Mouse (Mus musculus): Measurements from ENCODE around the gene Dnah2. TPM values are rescaled to one million over a fixed set of nuclear protein-coding genes. Genes with fewer than 3 reads are reported as not detected.

The Dnah2 gene
- total and polyA plus RNA-seq, 3 experiments, result under 0.01 to 0.03 TPM; not detected in 1

DNA sequence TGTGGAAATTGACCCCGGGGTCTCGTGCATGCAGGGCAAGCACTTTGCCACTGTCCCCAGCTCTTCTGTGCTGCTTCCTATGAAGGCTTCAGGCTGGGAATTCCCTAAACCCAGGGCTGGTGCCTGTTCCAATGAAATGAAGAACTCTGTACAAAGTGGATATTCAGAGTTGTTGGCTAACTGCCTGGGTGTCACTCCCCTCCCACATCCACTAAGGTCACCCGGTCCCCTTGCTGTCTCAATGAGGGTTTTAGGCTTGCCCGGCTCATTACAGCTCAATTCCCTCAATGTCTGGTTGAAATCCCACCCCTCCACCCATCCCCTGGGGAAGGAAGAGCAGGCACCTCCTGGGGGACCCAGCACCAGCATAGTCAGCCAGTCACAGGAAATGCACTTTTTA lies 28.9 kb downstream of the Dnah2 start:
- Histone ChIP-seq H3K79me2 (replicated peaks; ENCODE audit: control insufficient read depth, extremely low read depth, insufficient read depth, poor library complexity, severe bottlenecking) (no peaks in the 10 kb centered on the region), H3K27ac (ENCODE audit: insufficient read depth, low read depth) (no peak overlapping the region), H3K9ac (ENCODE audit: insufficient read depth, low read depth) (no peak overlapping the region), H3K36me3 (replicated peaks in 1 of 2; ENCODE audit: control insufficient read depth in 1 of 2, insufficient read depth in 1 of 2, low read length in 1 of 2) (no peaks in the 10 kb centered on the region), H3K9me3 (replicated peaks; ENCODE audit: low read length) (no peaks in the 10 kb centered on the region), H3K27me3 (replicated peaks) (peaks cover 62% of the 10 kb centered on the region), H3K4me2 (ENCODE audit: insufficient read depth, low read depth, poor library complexity, severe bottlenecking) (no peak overlapping the region), H3K4me1 (ENCODE audit: control insufficient read depth in 1 of 2, insufficient read depth in 2 of 2) (no peaks in the 10 kb centered on the region; a peak in 1 of 4 replicates), H3K4me3 (replicated peaks in 1 of 3; ENCODE audit: low read depth in 2 of 3, low read length in 2 of 3, poor library complexity in 1 of 3) (no peak overlapping the region)
- TF ChIP-seq TBP (conservative IDR thresholded peaks at IDR 0.05; ENCODE audit: low read depth, low read length) (no peak), HCFC1 (IDR thresholded peaks at IDR 0.05; ENCODE audit: low read depth, low read length) (no peak), ZNF384 (IDR thresholded peaks at IDR 0.05; ENCODE audit: low read depth, low read length) (no peak), RCOR1 (conservative IDR thresholded peaks at IDR 0.05; ENCODE audit: low read depth, low read length) (no peak), MAFK (IDR thresholded peaks at IDR 0.05; ENCODE audit: insufficient replicate concordance, low read length) (no peak), MEF2A (IDR thresholded peaks at IDR 0.05; ENCODE audit: borderline replicate concordance, low read depth, low read length) (no peak), KAT2A (IDR thresholded peaks at IDR 0.05; ENCODE audit: insufficient replicate concordance, low read length) (no peak)
- dilution Hi-C loops (cut with MboI; ENCODE audit: extremely low pct_ligation_motif_present, extremely low pct_unique_long_range_greater_than_20kb, low sequenced_read_pairs) (no loop called here), in situ Hi-C loops (cut with MboI; ENCODE audit: low pct_ligation_motif_present, low pct_unique_long_range_greater_than_20kb, low sequenced_read_pairs) (loop anchor here (5.0 to 10.0 kb wide), 2 partner anchors 115 to 263 kb away; no protein-coding TSS in a partner anchor)
- DNase-seq (ENCODE audit: extremely low read depth), result no peak

GRCm38 (mm10) chr11:69516661-69517060 lies 32.2 kb downstream of the Dnah2 start:
- Histone ChIP-seq H3K36me3 (replicated peaks in 1 of 2; ENCODE audit: control insufficient read depth in 1 of 2, insufficient read depth in 1 of 2, low read length in 1 of 2) (no peaks in the 10 kb centered on the region), H3K27ac (ENCODE audit: insufficient read depth, low read depth) (no peak overlapping the region), H3K4me3 (replicated peaks in 1 of 3; ENCODE audit: low read depth in 2 of 3, low read length in 2 of 3, poor library complexity in 1 of 3) (no peak overlapping the region), H3K79me2 (replicated peaks; ENCODE audit: control insufficient read depth, extremely low read depth, insufficient read depth, poor library complexity, severe bottlenecking) (no peaks in the 10 kb centered on the region), H3K4me1 (ENCODE audit: control insufficient read depth in 1 of 2, insufficient read depth in 2 of 2) (peaks cover 0 to 2% of the 10 kb centered on the region in 2 experiments; a peak in 1 of 4 replicates), H3K9me3 (replicated peaks; ENCODE audit: low read length) (no peaks in the 10 kb centered on the region), H3K4me2 (ENCODE audit: insufficient read depth, low read depth, poor library complexity, severe bottlenecking) (no peak overlapping the region), H3K9ac (ENCODE audit: insufficient read depth, low read depth) (no peak overlapping the region), H3K27me3 (replicated peaks) (peaks cover 71% of the 10 kb centered on the region)
- TF ChIP-seq NRF1 (IDR thresholded peaks at IDR 0.05; ENCODE audit: low read depth, low read length) (no peak), USF1 (IDR thresholded peaks at IDR 0.05; ENCODE audit: low read depth, low read length) (no peak)
- dilution Hi-C loops (cut with MboI; ENCODE audit: extremely low pct_ligation_motif_present, extremely low pct_unique_long_range_greater_than_20kb, low sequenced_read_pairs), result no loop called here
- DNase-seq (ENCODE audit: extremely low read depth), result no peak
- in situ Hi-C loops (cut with MboI; ENCODE audit: low pct_ligation_motif_present, low pct_unique_long_range_greater_than_20kb, low sequenced_read_pairs), result loop anchor here (5.0 kb wide), 1 partner anchor 259 kb away; no protein-coding TSS in a partner anchor

- in situ Hi-C loops (cut with MboI; ENCODE audit: low pct_ligation_motif_present, low pct_unique_long_range_greater_than_20kb, low sequenced_read_pairs) (loop anchor here (5.0 kb wide), 1 partner anchor 259 kb away; no protein-coding TSS in a partner anchor), dilution Hi-C loops (cut with MboI; ENCODE audit: extremely low pct_ligation_motif_present, extremely low pct_unique_long_range_greater_than_20kb, low sequenced_read_pairs) (no loop called here)
- Histone ChIP-seq H3K4me3 (replicated peaks in 1 of 3; ENCODE audit: low read depth in 2 of 3, low read length in 2 of 3, poor library complexity in 1 of 3) (no peak overlapping the region), H3K36me3 (replicated peaks in 1 of 2; ENCODE audit: control insufficient read depth in 1 of 2, insufficient read depth in 1 of 2, low read length in 1 of 2) (no peaks in the 10 kb centered on the region), H3K4me2 (ENCODE audit: insufficient read depth, low read depth, poor library complexity, severe bottlenecking) (no peak overlapping the region), H3K27me3 (replicated peaks) (peaks cover 74% of the 10 kb centered on the region), H3K79me2 (replicated peaks; ENCODE audit: control insufficient read depth, extremely low read depth, insufficient read depth, poor library complexity, severe bottlenecking) (no peaks in the 10 kb centered on the region), H3K9me3 (replicated peaks; ENCODE audit: low read length) (no peaks in the 10 kb centered on the region), H3K9ac (ENCODE audit: insufficient read depth, low read depth) (no peak overlapping the region), H3K4me1 (ENCODE audit: control insufficient read depth in 1 of 2, insufficient read depth in 2 of 2) (0 out of 4 replicates have a peak, but pooled peaks cover 0 to 2% of the 10 kb centered on the region in 2 experiments), H3K27ac (ENCODE audit: insufficient read depth, low read depth) (no peak overlapping the region)
- no peak for DNase-seq (ENCODE audit: extremely low read depth)
- TF ChIP-seq E2F4 (IDR thresholded peaks at IDR 0.05; ENCODE audit: insufficient replicate concordance, low read depth, low read length), result no peak
- TF ChIP-seq JUND (conservative IDR thresholded peaks at IDR 0.05; ENCODE audit: low read depth, low read length), result no peak
- TF ChIP-seq MAFK (IDR thresholded peaks at IDR 0.05; ENCODE audit: insufficient replicate concordance, low read length), result no peak
- no peak for TF ChIP-seq UBTF (IDR thresholded peaks at IDR 0.05; ENCODE audit: low read depth, low read length)
- TF ChIP-seq NELFE (IDR thresholded peaks at IDR 0.05; ENCODE audit: low read depth, low read length), result no peak
- TF ChIP-seq ZNF384 (IDR thresholded peaks at IDR 0.05; ENCODE audit: low read depth, low read length), result no peak
- no peak for TF ChIP-seq ZC3H11A (IDR thresholded peaks at IDR 0.05; ENCODE audit: low read depth, low read length)
- TF ChIP-seq GABPA (IDR thresholded peaks at IDR 0.05; ENCODE audit: insufficient replicate concordance, low read depth, low read length), result no peak
- no peak for TF ChIP-seq SIN3A (IDR thresholded peaks at IDR 0.05; ENCODE audit: low read length)
- TF ChIP-seq ETS1 (conservative IDR thresholded peaks at IDR 0.05; ENCODE audit: low read depth, low read length), result no peak
- TF ChIP-seq POLR2A (IDR thresholded peaks at IDR 0.05; ENCODE audit: low read depth, low read length), result no peak
- TF ChIP-seq ELF1 (IDR thresholded peaks at IDR 0.05; ENCODE audit: low read depth, low read length), result no peak
- no peak for TF ChIP-seq CTCF (conservative IDR thresholded peaks at IDR 0.05 in 1 of 2, IDR thresholded peaks at IDR 0.05 in 1 of 2; ENCODE audit: low read depth in 2 of 2, low read length in 2 of 2)
- TF ChIP-seq ZKSCAN1 (IDR thresholded peaks at IDR 0.05; ENCODE audit: borderline replicate concordance, low read depth, low read length), result no peak
- no peak for TF ChIP-seq MEF2A (IDR thresholded peaks at IDR 0.05; ENCODE audit: borderline replicate concordance, low read depth, low read length)
- TF ChIP-seq USF2 (conservative IDR thresholded peaks at IDR 0.05; ENCODE audit: low read depth, low read length), result no peak
- no peak for TF ChIP-seq NRF1 (IDR thresholded peaks at IDR 0.05; ENCODE audit: low read depth, low read length)
- TF ChIP-seq EP300 (IDR thresholded peaks at IDR 0.05; ENCODE audit: low read length), result no peak
- TF ChIP-seq JUN (IDR thresholded peaks at IDR 0.05; ENCODE audit: insufficient read depth, low read depth, low read length), result no peak
Observed at GRCm38 (mm10) chr11:69516151-69516640, 32.7 kb downstream of the Dnah2 start.
